ENCODE assay signal across 10 mouse cellular contexts in the genomic region with DNA sequence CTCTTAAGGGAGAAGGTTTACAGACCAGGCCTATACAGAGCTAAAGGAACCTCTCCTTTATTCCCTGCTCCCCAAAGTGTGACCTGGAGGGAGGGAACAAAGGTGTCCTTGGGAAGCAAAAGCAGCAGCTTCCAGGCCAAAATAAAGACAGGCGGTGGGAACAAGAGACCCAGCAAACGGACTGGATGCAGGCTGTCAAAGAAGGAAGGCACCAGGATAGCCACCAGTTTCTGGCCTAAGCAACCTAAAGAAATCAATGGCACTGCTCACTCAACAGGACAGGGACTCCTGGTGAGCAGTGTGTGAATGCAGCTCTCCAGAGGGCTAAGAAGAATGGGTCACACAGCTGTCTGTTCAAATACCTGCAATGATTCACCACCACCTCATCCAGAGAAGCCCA. TPM values are rescaled to one million over a fixed set of nuclear protein-coding genes. Genes with fewer than 3 reads are reported as not detected.
DNase-seq lines count a peak whose midpoint lies in the region; ATAC-seq lines count a peak whose summit lies in the region.
"Had no signal": no experiment of that assay in that cellular context is flagged by ENCODE, and none has a peak within 500 bp of the region (broad histone marks: within the 10 kb centered on the region; RNA-seq: fewer than 3 reads in every experiment).

No protein-coding gene starts in this region.

- H3K9me3 ChIP-seq in heart, embryonic 12.5 days (replicated peaks): no peaks in the 10 kb centered on the region
- no peaks in the 10 kb centered on the region for H3K9me3 ChIP-seq in neural tube, embryonic 12.5 days
- no peaks in the 10 kb centered on the region for H3K9me3 ChIP-seq in liver, embryonic 13.5 days (replicated peaks)

- no peak overlapping the region for H3K9ac ChIP-seq in heart, embryonic 12.5 days
- no peak overlapping the region for H3K9ac ChIP-seq in neural tube, embryonic 12.5 days
- H3K9ac ChIP-seq in liver, embryonic 13.5 days: no peak overlapping the region

- ATAC-seq in heart, embryonic 12.5 days (ENCODE audit: insufficient number of reproducible peaks, low FRiP score): no peak
- ATAC-seq in neural tube, embryonic 12.5 days (ENCODE audit: low FRiP score, low read depth): no peak
- no peak for ATAC-seq in liver, embryonic 13.5 days (ENCODE audit: low read depth)

- peak overlapping the region; percentile 87; the same call in 1 of the 2 replicates for H3K4me2 ChIP-seq in heart, embryonic 12.5 days
- H3K4me2 ChIP-seq in neural tube, embryonic 12.5 days (replicated peaks): peak overlapping the region; percentile 71
- peak overlapping the region; percentile 83 for H3K4me2 ChIP-seq in liver, embryonic 13.5 days

- no peak for DNase-seq in heart, adult 9 months (ENCODE audit: low spot score in 2 of 2)
- DNase-seq in neural tube, embryonic 10.5 days (ENCODE audit: extremely low spot score, low spot score): no peak
- DNase-seq in liver, embryonic 13.5 days: no peak
- DNase-seq in embryo, embryonic 11 days: no peak
- DNase-seq in thymus, adult 18-20 months: no peak
- DNase-seq in right cerebral cortex, postnatal 14 days: no peak
- DNase-seq: kidney, postnatal 4 days; thymus, adult 2 months had no signal

- H3K27ac ChIP-seq in heart, embryonic 12.5 days (ENCODE audit: poor library complexity, severe bottlenecking): no peak overlapping the region
- H3K27ac ChIP-seq in neural tube, embryonic 12.5 days: no peak overlapping the region
- no peak overlapping the region for H3K27ac ChIP-seq in liver, embryonic 13.5 days

- no peaks in the 10 kb centered on the region for H3K36me3 ChIP-seq in heart, embryonic 12.5 days
- H3K36me3 ChIP-seq in neural tube, embryonic 12.5 days: no peaks in the 10 kb centered on the region
- H3K36me3 ChIP-seq in liver, embryonic 13.5 days: no peaks in the 10 kb centered on the region

- peaks cover 36% of the 10 kb centered on the region for H3K4me1 ChIP-seq in heart, embryonic 12.5 days (replicated peaks)
- peaks cover 18% of the 10 kb centered on the region for H3K4me1 ChIP-seq in neural tube, embryonic 12.5 days
- H3K4me1 ChIP-seq in liver, embryonic 13.5 days (replicated peaks): peaks cover 42% of the 10 kb centered on the region

- 60% methylated on average over 2 of the region's 2 CpGs for WGBS in heart, embryonic 12.5 days
- 50% methylated on average over 2 of the region's 2 CpGs for WGBS in neural tube, embryonic 12.5 days
- 73% methylated on average over 2 of the region's 2 CpGs for WGBS in liver, embryonic 13.5 days (ENCODE audit: insufficient replicate concordance)

- no peaks in the 10 kb centered on the region for H3K27me3 ChIP-seq in heart, embryonic 12.5 days (replicated peaks)
- no peaks in the 10 kb centered on the region for H3K27me3 ChIP-seq in neural tube, embryonic 12.5 days (replicated peaks)
- no peaks in the 10 kb centered on the region for H3K27me3 ChIP-seq in liver, embryonic 13.5 days

- H3K4me3 ChIP-seq in heart, embryonic 12.5 days: no peak overlapping the region
- no peak overlapping the region for H3K4me3 ChIP-seq in neural tube, embryonic 12.5 days
- no peak overlapping the region for H3K4me3 ChIP-seq in liver, embryonic 13.5 days (replicated peaks)

RNA-seq across cellular contexts. Expression of a gene that starts 1.8 kb away (rescaled TPM):
- polyA plus RNA-seq in heart, embryonic 12.5 days (2016; fragmentation: Nextera tagmentation; extraction: Ambion mirVana): 19.3 and 20.1 TPM in 2 replicates
- polyA plus RNA-seq in neural tube, embryonic 12.5 days (2016; fragmentation: Nextera tagmentation; extraction: Ambion mirVana): 26.1 and 31.8 TPM in 2 replicates
- 4.9 and 5.4 TPM in 2 replicates for polyA plus RNA-seq in liver, embryonic 13.5 days (2015; fragmentation: Nextera tagmentation; extraction: Ambion mirVana)
